Mouse (Mus musculus) gastrocnemius, adult 8-10 months (tissue): Measurements from ENCODE around the gene Gm15097. TPM values are rescaled to one million over a fixed set of nuclear protein-coding genes. Genes with fewer than 3 reads are reported as not detected.
"Not testable (repeated sequence)": the region's sequence is repeated elsewhere in the genome, so short reads cannot be mapped to it uniquely, and the experiment has no call there.

Experiments used
- DNase-seq, 2 experiments: peaks; one replicate each; pipeline ENCODE4 v3.0.0; 2022; ENCODE audit warnings: low spot score in 2 of 2
- total RNA-seq, 4 experiments: library from RNA; stranded (reverse); gene quantifications; 2 replicates each; pipeline ENCODE4 v1.2.4; 2022

The Gm15097 gene
- total RNA-seq = not detected

- DNase-seq = not testable (repeated sequence)
These were observed at the start of gene Gm15097 for GRCm38 (mm10) chrX:149784173-149784572. Gene Gm15097, plus strand, starts transcription at chrX:149784473.

- not testable (repeated sequence) for DNase-seq
These were observed 21.4 kb upstream of the Gm15097 start for GRCm38 (mm10) chrX:149762853-149763252.

GRCm38 (mm10) chrX:149811178-149811577, 26.9 kb downstream of the Gm15097 start:
- DNase-seq = not testable (repeated sequence)

Other genes with a start within 250 kb of the Gm15097 start
- not detected for gene Gm10439, start 189.9 kb upstream of the Gm15097 start, total RNA-seq
- not detected for gene Gm15091, start 157.2 kb downstream of the Gm15097 start, total RNA-seq